Mouse (Mus musculus): ENCODE data around the gene Nav1.

GRCm38 (mm10) chr1:135449876-135450275, 157.2 kb downstream of the Nav1 start:
- TF ChIP-seq CTCF (IDR thresholded peaks at IDR 0.05; ENCODE audit: extremely low read depth, insufficient read depth, insufficient read length, insufficient replicate concordance) = no peak
- no peak for TF ChIP-seq POLR2A (IDR thresholded peaks at IDR 0.05; ENCODE audit: low read depth, low read length)
